Mouse (Mus musculus) heart, embryonic 16.5 days (tissue): ENCODE results near the gene Prcc. TPM values are rescaled to one million over a fixed set of nuclear protein-coding genes. Genes with fewer than 3 reads are reported as not detected.

Source experiments
- ATAC-seq: fragments of 200-750 bp; cut with Nextera tagmentation; replicated peaks from 2 replicates; pipeline ENCODE4 v1.8.0; 2017; ENCODE audit warnings: moderate number of reproducible peaks; ENCODE audit not compliant: insufficient read depth, low FRiP score; ENCODE audit errors: extremely low read depth
- H3K27ac ChIP-seq: fragments of 300-500 bp; sonication (generic); 2 replicates; pipeline ENCODE4 v1.5.1; 2014; ENCODE audit warnings: mild to moderate bottlenecking, low read length, control low read depth, moderate library complexity
- H3K27me3 ChIP-seq: fragments of 300-500 bp; sonication (generic); 2 replicates; pipeline ENCODE4 v1.6.1; 2014; ENCODE audit warnings: low read length, mixed read lengths; ENCODE audit not compliant: control insufficient read depth, insufficient read depth
- H3K36me3 ChIP-seq: fragments of 300-500 bp; sonication (generic); 2 replicates; pipeline ENCODE4 v1.6.1; 2014; ENCODE audit not compliant: control insufficient read depth, insufficient read depth
- H3K4me1 ChIP-seq: fragments of 300-500 bp; sonication (generic); 2 replicates; pipeline ENCODE4 v1.6.1; 2014; ENCODE audit warnings: low read length, mixed read lengths; ENCODE audit not compliant: control insufficient read depth, insufficient read depth
- H3K4me2 ChIP-seq: fragments of 300-500 bp; sonication (generic); 2 replicates; pipeline ENCODE4 v1.6.1; 2014; ENCODE audit warnings: low read depth, mild to moderate bottlenecking, control low read depth, low read length
- H3K4me3 ChIP-seq: fragments of 300-500 bp; sonication (generic); 2 replicates; pipeline ENCODE4 v1.5.1; 2014; ENCODE audit warnings: mild to moderate bottlenecking, control low read depth, low read length
- H3K9ac ChIP-seq: fragments of 300-500 bp; sonication (generic); 2 replicates; pipeline ENCODE4 v1.6.1; 2014; ENCODE audit warnings: low read length, control low read depth
- H3K9me3 ChIP-seq: fragments of 300-500 bp; sonication (generic); replicated peaks from 2 replicates; pipeline ENCODE4 v1.6.1; 2016; ENCODE audit warnings: low read length; ENCODE audit not compliant: control insufficient read depth
- WGBS: fragments of 180-500 bp; shearing (Covaris S2); extraction: QIAGEN DNeasy Blood & Tissue Kit; methylation state at CpG from one replicate; pipeline ENCODE4 v1.1.7; 2014; 5-methylcytosine and 5-hydroxymethylcytosine counted together
- polyA plus RNA-seq: library from polyadenylated mRNA; unstranded; fragments of >200 nt; fragmentation: Nextera tagmentation; extraction: Ambion mirVana; gene quantifications from 2 replicates; pipeline ENCODE4 v1.2.1, GENCODE M21; 2015

The Prcc gene
- polyA plus RNA-seq, 1 experiment from 2014 or later = 10.6 TPM

- no peak overlapping the region for H3K9ac ChIP-seq
- H3K27ac ChIP-seq = no peak overlapping the region
- H3K36me3 ChIP-seq = peaks cover 44% of the 10 kb centered on the region
- no peaks in the 10 kb centered on the region for H3K27me3 ChIP-seq
- H3K4me1 ChIP-seq = no peaks in the 10 kb centered on the region
- H3K4me2 ChIP-seq = no peak overlapping the region
- 22% methylated on average over 3 of the region's 3 CpGs for WGBS
- H3K9me3 ChIP-seq = no peaks in the 10 kb centered on the region
- no peak overlapping the region for H3K4me3 ChIP-seq
- no peak; the same call in 1 of the 2 replicates for ATAC-seq
Measured at GRCm38 (mm10) chr3:87859813-87860212, 25.6 kb downstream of the Prcc start.

GRCm38 (mm10) chr3:87857666-87858065, 27.7 kb downstream of the Prcc start:
- Histone ChIP-seq H3K4me2 (no peak overlapping the region), H3K36me3 (peaks cover 29% of the 10 kb centered on the region), H3K9ac (no peak overlapping the region), H3K4me1 (no peaks in the 10 kb centered on the region), H3K4me3 (no peak overlapping the region), H3K27ac (no peak overlapping the region), H3K9me3 (no peaks in the 10 kb centered on the region), H3K27me3 (no peaks in the 10 kb centered on the region)
- 84% methylated on average over 8 of the region's 8 CpGs for WGBS
- ATAC-seq = no peak

GRCm38 (mm10) chr3:87855936-87856335, 29.5 kb downstream of the Prcc start:
- Histone ChIP-seq H3K4me3 (no peak overlapping the region), H3K4me1 (no peaks in the 10 kb centered on the region), H3K4me2 (no peak overlapping the region), H3K9ac (no peak overlapping the region), H3K9me3 (no peaks in the 10 kb centered on the region), H3K36me3 (peaks cover 22% of the 10 kb centered on the region), H3K27ac (no peak overlapping the region), H3K27me3 (no peaks in the 10 kb centered on the region)
- ATAC-seq = no peak
- WGBS = 73% methylated on average over 8 of the region's 8 CpGs

- no peak overlapping the region for H3K4me2 ChIP-seq
- H3K27ac ChIP-seq = peak overlapping the region; percentile 15; the same call in 1 of the 2 replicates
- ATAC-seq = no peak
- H3K9me3 ChIP-seq = no peaks in the 10 kb centered on the region
- no peak overlapping the region for H3K9ac ChIP-seq
- H3K36me3 ChIP-seq = peaks cover 22% of the 10 kb centered on the region
- WGBS = 56% methylated on average over 7 of the region's 7 CpGs
- H3K27me3 ChIP-seq = no peaks in the 10 kb centered on the region
- no peaks in the 10 kb centered on the region for H3K4me1 ChIP-seq
- H3K4me3 ChIP-seq = no peak overlapping the region
Measured at GRCm38 (mm10) chr3:87854795-87855568, 30.4 kb downstream of the Prcc start.

GRCm38 (mm10) chr3:87849117-87849516, 36.3 kb downstream of the Prcc start:
- H3K9me3 ChIP-seq = no peaks in the 10 kb centered on the region
- H3K27me3 ChIP-seq = no peaks in the 10 kb centered on the region
- H3K27ac ChIP-seq = no peak overlapping the region
- 0 out of 2 replicates have a peak, but pooled peaks cover 3% of the 10 kb centered on the region for H3K4me1 ChIP-seq
- no peak for ATAC-seq
- WGBS = 73% methylated on average over 14 of the region's 14 CpGs
- no peak overlapping the region for H3K9ac ChIP-seq
- no peaks in the 10 kb centered on the region for H3K36me3 ChIP-seq
- no peak overlapping the region for H3K4me2 ChIP-seq
- no peak overlapping the region for H3K4me3 ChIP-seq

GRCm38 (mm10) chr3:87847680-87848079, 37.7 kb downstream of the Prcc start:
- Histone ChIP-seq H3K4me1 (0 out of 2 replicates have a peak, but pooled peaks cover 3% of the 10 kb centered on the region), H3K4me2 (peak overlapping the region; percentile 10), H3K36me3 (no peaks in the 10 kb centered on the region), H3K27ac (peak overlapping the region; percentile 19; the same call in 1 of the 2 replicates), H3K9ac (no peak overlapping the region), H3K27me3 (no peaks in the 10 kb centered on the region), H3K4me3 (no peak overlapping the region; the same call in 1 of the 2 replicates), H3K9me3 (no peaks in the 10 kb centered on the region)
- 61% methylated on average over 5 of the region's 5 CpGs for WGBS
- ATAC-seq = no peak

GRCm38 (mm10) chr3:87846650-87847110, 38.7 kb downstream of the Prcc start, which contains the start of gene Sh2d2a:
Gene Sh2d2a, plus strand, starts transcription at chr3:87846755.
- no peaks in the 10 kb centered on the region for H3K9me3 ChIP-seq
- H3K36me3 ChIP-seq = no peaks in the 10 kb centered on the region
- 0 out of 2 replicates have a peak, but pooled peaks cover 3% of the 10 kb centered on the region for H3K4me1 ChIP-seq
- H3K4me2 ChIP-seq = peak within 1 kb of the TSS; percentile 10
- H3K27ac ChIP-seq = peak within 1 kb of the TSS; percentile 60; the same call in 1 of the 2 replicates
- H3K4me3 ChIP-seq = peak within 1 kb of the TSS; percentile 29
- ATAC-seq = peak; percentile 62; the same call in 1 of the 2 replicates
- H3K27me3 ChIP-seq = no peaks in the 10 kb centered on the region
- WGBS = 61% methylated on average over 7 of the region's 7 CpGs
- peak within 1 kb of the TSS; percentile 5; the same call in 1 of the 2 replicates for H3K9ac ChIP-seq

GRCm38 (mm10) chr3:87846186-87846585, 39.2 kb downstream of the Prcc start:
- H3K4me3 ChIP-seq = no peak overlapping the region; the same call in 1 of the 2 replicates
- H3K27me3 ChIP-seq = no peaks in the 10 kb centered on the region
- H3K9ac ChIP-seq = no peak overlapping the region
- no peak overlapping the region for H3K4me2 ChIP-seq
- 0 out of 2 replicates have a peak, but pooled peaks cover 3% of the 10 kb centered on the region for H3K4me1 ChIP-seq
- 69% methylated on average over 4 of the region's 4 CpGs for WGBS
- no peaks in the 10 kb centered on the region for H3K9me3 ChIP-seq
- peak overlapping the region; percentile 60; the same call in 1 of the 2 replicates for H3K27ac ChIP-seq
- H3K36me3 ChIP-seq = no peaks in the 10 kb centered on the region
- ATAC-seq = no peak

GRCm38 (mm10) chr3:87844981-87845380, 40.4 kb downstream of the Prcc start:
- Histone ChIP-seq H3K4me3 (no peak overlapping the region), H3K27me3 (no peaks in the 10 kb centered on the region), H3K27ac (no peak overlapping the region), H3K9ac (no peak overlapping the region), H3K4me1 (0 out of 2 replicates have a peak, but pooled peaks cover 3% of the 10 kb centered on the region), H3K4me2 (no peak overlapping the region), H3K36me3 (no peaks in the 10 kb centered on the region), H3K9me3 (no peaks in the 10 kb centered on the region)
- 74% methylated on average over 4 of the region's 4 CpGs for whole genome bisulfite sequencing
- no peak for ATAC-seq
